Mouse (Mus musculus) intestine, embryonic 14.5 days (tissue): ENCODE measurements around the gene Ssc5d. TPM values are rescaled to one million over a fixed set of nuclear protein-coding genes. Genes with fewer than 3 reads are reported as not detected.
A peak's percentile ranks its signal among the peaks of the same experiment; 100 is the strongest.

ENCODE experiments used
- ATAC-seq: fragments of 200-750 bp; cut with Nextera tagmentation; replicated peaks from 2 replicates; pipeline ENCODE4 v1.8.0; 2017; ENCODE audit warnings: low read depth, moderate number of reproducible peaks, moderate TSS enrichment, moderate library complexity; ENCODE audit not compliant: low FRiP score, low TSS enrichment
- DNase-seq: peaks from one replicate; pipeline ENCODE4 v3.0.0-alpha.2; 2018; ENCODE audit warnings: low spot score
- H3K27ac ChIP-seq: fragments of 300-500 bp; sonication (generic); 2 replicates; pipeline ENCODE4 v1.5.1; 2014; ENCODE audit warnings: low read depth, mild to moderate bottlenecking, control low read depth
- H3K27me3 ChIP-seq: fragments of 300-500 bp; sonication (generic); replicated peaks from 2 replicates; pipeline ENCODE4 v1.6.1; 2014; ENCODE audit warnings: low read length, control low read depth; ENCODE audit not compliant: control insufficient read depth, insufficient read depth
- H3K36me3 ChIP-seq: fragments of 300-500 bp; sonication (generic); 2 replicates; pipeline ENCODE4 v1.6.1; 2014; ENCODE audit warnings: low read length, control low read depth; ENCODE audit not compliant: control insufficient read depth, insufficient read depth
- H3K4me1 ChIP-seq: fragments of 300-500 bp; sonication (generic); replicated peaks from 2 replicates; pipeline ENCODE4 v1.6.1; 2014; ENCODE audit warnings: low read length, control low read depth, mixed read lengths; ENCODE audit not compliant: control insufficient read depth, insufficient read depth
- H3K4me2 ChIP-seq: fragments of 300-500 bp; sonication (generic); 2 replicates; pipeline ENCODE4 v1.6.1; 2014; ENCODE audit warnings: low read length
- H3K4me3 ChIP-seq: fragments of 300-500 bp; sonication (generic); 2 replicates; pipeline ENCODE4 v1.5.1; 2014; ENCODE audit warnings: low read depth, low read length, control low read depth, mixed read lengths
- H3K9ac ChIP-seq: fragments of 300-500 bp; sonication (generic); 2 replicates; pipeline ENCODE4 v1.6.1; 2014; ENCODE audit warnings: mild to moderate bottlenecking, low read length
- H3K9me3 ChIP-seq: fragments of 300-500 bp; sonication (generic); 2 replicates; pipeline ENCODE4 v1.6.1; 2016; ENCODE audit warnings: low read length, control low read depth; ENCODE audit not compliant: control insufficient read depth
- WGBS: fragments of 180-500 bp; shearing (Covaris S2); extraction: QIAGEN DNeasy Blood & Tissue Kit; methylation state at CpG from one replicate; pipeline ENCODE4 v1.1.7; 2014; 5-methylcytosine and 5-hydroxymethylcytosine counted together
- polyA plus RNA-seq: library from polyadenylated mRNA; unstranded; fragments of >200 nt; fragmentation: Nextera tagmentation; extraction: Ambion mirVana; gene quantifications from 2 replicates; pipeline ENCODE4 v1.2.1, GENCODE M21; 2014

Ssc5d gene
- polyA plus RNA-seq, 1 experiment from 2014 or later: 3.7 TPM

- peak overlapping the region; percentile 19 for H3K4me3 ChIP-seq
- peaks cover 50% of the 10 kb centered on the region for H3K4me1 ChIP-seq
- H3K9me3 ChIP-seq: no peaks in the 10 kb centered on the region
- H3K9ac ChIP-seq: no peak overlapping the region
- no peaks in the 10 kb centered on the region for H3K27me3 ChIP-seq
- H3K4me2 ChIP-seq: peak overlapping the region; percentile 72
- H3K36me3 ChIP-seq: peaks cover 34% of the 10 kb centered on the region
- WGBS: 1% methylated on average over 14 of the region's 14 CpGs
- peak overlapping the region; percentile 66 for H3K27ac ChIP-seq
- ATAC-seq: peak; percentile 65
- peak; percentile 87 for DNase-seq
Observed at GRCm38 (mm10) chr7:4922508-4922907, 3.1 kb upstream of the Ssc5d start.

DNA sequence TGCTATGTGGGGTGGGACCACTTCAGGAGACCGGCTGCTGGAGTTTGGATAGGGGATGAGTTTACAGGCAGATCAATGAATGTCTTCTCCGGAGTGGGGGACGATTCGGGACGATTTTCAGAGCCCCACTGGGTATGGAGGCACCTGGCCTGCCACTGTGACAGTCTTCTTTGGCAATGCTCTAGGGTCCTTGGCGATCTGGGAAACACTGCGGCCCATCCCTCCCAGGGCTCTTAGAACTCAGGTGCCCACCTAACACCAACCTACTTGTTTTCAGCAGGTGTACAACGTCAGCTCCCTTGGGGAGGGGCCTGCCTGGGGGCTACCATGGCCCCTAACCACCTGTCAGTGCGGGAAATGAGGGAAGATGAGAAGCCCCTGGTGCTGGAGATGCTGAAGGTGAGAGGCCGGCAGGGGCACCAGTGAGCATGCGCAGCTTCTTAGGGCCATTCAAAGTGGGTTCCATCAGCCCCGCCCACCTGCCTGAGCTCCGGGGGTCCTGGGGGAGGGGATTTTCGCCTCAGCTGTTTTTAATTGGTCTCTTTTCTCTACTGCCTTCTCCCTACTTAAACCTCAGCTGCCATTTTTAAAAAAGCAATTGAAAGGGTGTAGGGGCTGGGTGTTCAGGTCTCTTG is 2.5 kb upstream of the Ssc5d start:
- Histone ChIP-seq H3K27ac (peak overlapping the region; percentile 95), H3K4me3 (peak overlapping the region; percentile 19), H3K9ac (peak overlapping the region; percentile 34), H3K4me2 (peak overlapping the region; percentile 72), H3K9me3 (no peaks in the 10 kb centered on the region), H3K27me3 (no peaks in the 10 kb centered on the region), H3K4me1 (peaks cover 53% of the 10 kb centered on the region), H3K36me3 (peaks cover 29% of the 10 kb centered on the region)
- WGBS: under 1% methylated on average over 14 of the region's 14 CpGs
- ATAC-seq (peak; percentile 16; the same call in 1 of the 2 replicates), DNase-seq (peak; percentile 77)

DNA sequence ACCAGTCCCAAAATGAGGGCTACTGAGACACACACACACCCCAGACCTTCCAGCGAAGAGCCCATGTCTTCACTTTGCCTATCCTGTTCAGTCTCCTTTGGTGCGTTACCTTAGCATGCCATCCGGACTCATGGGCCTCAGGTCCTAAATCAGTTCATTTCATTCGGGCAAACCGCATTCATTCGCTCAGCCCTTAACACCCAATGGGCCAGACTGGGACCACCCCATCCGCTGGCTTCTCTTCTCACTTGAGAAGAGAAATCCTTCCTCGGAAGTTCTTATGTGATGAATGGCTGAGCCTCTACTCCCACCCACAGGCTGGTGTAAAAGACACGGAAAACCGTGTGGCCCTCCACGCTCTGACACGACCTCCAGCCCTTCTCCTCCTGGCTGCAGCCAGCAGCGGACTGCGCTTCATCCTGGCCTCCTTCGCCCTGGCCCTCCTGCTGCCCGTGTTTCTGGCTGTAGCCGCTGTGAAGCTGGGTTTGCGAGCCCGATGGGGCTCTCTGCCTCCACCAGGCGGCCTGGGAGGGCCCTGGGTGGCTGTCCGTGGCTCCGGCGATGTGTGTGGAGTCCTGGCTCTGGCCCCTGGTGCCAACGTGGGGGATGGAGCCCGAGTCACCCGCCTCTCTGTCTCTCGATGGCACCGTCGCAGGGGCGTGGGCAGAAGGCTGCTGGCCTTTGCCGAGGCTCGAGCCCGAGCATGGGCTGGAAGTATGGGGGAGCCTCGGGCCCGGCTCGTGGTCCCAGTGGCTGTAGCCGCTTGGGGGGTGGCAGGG is 1.8 kb upstream of the Ssc5d start:
- Histone ChIP-seq H3K9ac (peak overlapping the region; percentile 34), H3K4me3 (peak overlapping the region; percentile 19), H3K4me1 (peaks cover 53% of the 10 kb centered on the region), H3K4me2 (peak overlapping the region; percentile 72), H3K9me3 (no peaks in the 10 kb centered on the region), H3K27me3 (no peaks in the 10 kb centered on the region), H3K27ac (peak overlapping the region; percentile 95), H3K36me3 (peaks cover 23% of the 10 kb centered on the region)
- WGBS: 7% methylated on average over 37 of the region's 37 CpGs
- no peak for ATAC-seq
- DNase-seq: peak; percentile 71

DNA sequence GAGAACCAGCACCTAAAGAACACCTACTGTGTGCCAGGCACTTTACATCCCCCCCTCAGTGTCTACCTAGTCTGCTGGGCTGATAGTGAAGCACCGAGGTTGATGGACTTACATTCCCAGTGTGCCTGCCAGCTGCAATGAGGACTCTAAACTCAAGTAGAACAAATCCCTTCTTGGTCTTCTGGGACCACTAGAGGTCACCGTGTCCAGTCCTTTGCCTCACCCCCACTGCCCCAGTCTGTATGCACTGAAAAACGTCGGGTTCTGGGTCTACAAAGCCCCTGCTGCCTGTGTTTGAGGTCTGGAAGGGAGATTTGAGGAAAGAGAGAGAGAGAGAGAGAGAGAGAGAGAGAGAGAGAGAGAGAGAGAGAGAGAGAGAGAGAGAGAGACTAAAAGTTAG is 1.1 kb upstream of the Ssc5d start:
- 3% methylated on average over 4 of the region's 4 CpGs for WGBS
- ATAC-seq: no peak
- peak; percentile 64 for DNase-seq
- H3K27ac ChIP-seq: peak overlapping the region; percentile 95
- H3K4me3 ChIP-seq: no peak overlapping the region
- no peaks in the 10 kb centered on the region for H3K9me3 ChIP-seq
- peaks cover 53% of the 10 kb centered on the region for H3K4me1 ChIP-seq
- no peak overlapping the region; the same call in 1 of the 2 replicates for H3K9ac ChIP-seq
- H3K36me3 ChIP-seq: peaks cover 16% of the 10 kb centered on the region
- H3K4me2 ChIP-seq: peak overlapping the region; percentile 72
- no peaks in the 10 kb centered on the region for H3K27me3 ChIP-seq

DNA sequence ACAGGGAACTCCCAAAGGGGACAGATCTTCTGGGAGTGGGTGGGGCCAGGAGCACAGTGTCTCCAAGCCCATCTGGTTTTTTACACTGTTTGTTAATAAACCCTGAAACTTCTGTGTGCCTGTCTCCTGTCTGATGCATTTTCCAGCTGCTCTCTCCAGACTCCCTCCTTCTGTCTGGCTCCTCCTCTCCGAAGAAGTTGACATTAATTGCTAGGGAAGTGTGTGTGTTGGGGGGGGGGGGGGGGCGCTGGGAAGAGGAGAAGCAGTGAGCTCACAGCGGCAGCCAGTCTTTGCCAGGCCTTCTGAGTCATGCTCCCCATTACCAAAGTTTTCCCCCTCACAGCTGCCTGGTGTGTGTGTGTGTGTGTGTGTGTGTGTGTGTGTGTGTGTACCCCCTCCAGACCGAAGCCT is 689 bp upstream of the Ssc5d start:
- Histone ChIP-seq H3K27me3 (no peaks in the 10 kb centered on the region), H3K9ac (no peak overlapping the region), H3K4me2 (peak overlapping the region; percentile 72), H3K9me3 (no peaks in the 10 kb centered on the region), H3K27ac (peak overlapping the region; percentile 95), H3K36me3 (peaks cover 12% of the 10 kb centered on the region), H3K4me3 (no peak overlapping the region), H3K4me1 (peaks cover 53% of the 10 kb centered on the region)
- peak; percentile 38 for ATAC-seq
- DNase-seq: no peak
- 12% methylated on average over 3 of the region's 4 CpGs for WGBS

GRCm38 (mm10) chr7:4926849-4927248 is 1.3 kb downstream of the Ssc5d start:
- ATAC-seq: no peak
- Histone ChIP-seq H3K4me3 (no peak overlapping the region), H3K4me1 (peaks cover 50% of the 10 kb centered on the region), H3K9ac (no peak overlapping the region), H3K27ac (peak overlapping the region; percentile 95; the same call in 1 of the 2 replicates), H3K27me3 (no peaks in the 10 kb centered on the region), H3K4me2 (no peak overlapping the region), H3K9me3 (no peaks in the 10 kb centered on the region), H3K36me3 (no peaks in the 10 kb centered on the region)
- no peak for DNase-seq
- WGBS: 70% methylated on average over 16 of the region's 16 CpGs

GRCm38 (mm10) chr7:4927711-4928110 is 2.1 kb downstream of the Ssc5d start:
- WGBS: 45% methylated on average over 8 of the region's 8 CpGs
- ATAC-seq: no peak
- peaks cover 46% of the 10 kb centered on the region for H3K4me1 ChIP-seq
- no peak overlapping the region for H3K4me3 ChIP-seq
- no peak overlapping the region; the same call in 1 of the 2 replicates for H3K27ac ChIP-seq
- H3K9me3 ChIP-seq: no peaks in the 10 kb centered on the region
- H3K36me3 ChIP-seq: no peaks in the 10 kb centered on the region
- DNase-seq: no peak
- H3K4me2 ChIP-seq: no peak overlapping the region
- peak overlapping the region; percentile 7; the same call in 1 of the 2 replicates for H3K9ac ChIP-seq
- H3K27me3 ChIP-seq: no peaks in the 10 kb centered on the region

DNA sequence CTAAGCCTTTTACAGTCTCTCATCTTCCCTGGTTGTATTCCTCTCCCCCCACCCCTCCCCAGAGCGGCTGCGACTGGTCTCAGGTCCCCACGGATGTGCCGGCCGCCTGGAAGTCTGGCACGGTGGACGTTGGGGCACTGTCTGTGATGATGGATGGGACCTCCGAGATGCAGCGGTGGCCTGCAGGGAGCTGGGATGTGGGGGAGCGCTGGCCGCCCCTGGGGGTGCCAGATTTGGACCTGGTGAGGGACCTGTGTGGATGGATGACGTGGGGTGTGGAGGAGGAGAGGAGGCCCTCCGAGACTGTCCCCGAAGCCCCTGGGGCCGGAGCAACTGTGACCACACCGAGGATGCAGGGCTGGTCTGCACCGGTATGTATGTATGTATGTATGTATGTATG is 2.7 kb downstream of the Ssc5d start:
- H3K27ac ChIP-seq: no peak overlapping the region; the same call in 1 of the 2 replicates
- no peak for ATAC-seq
- H3K27me3 ChIP-seq: no peaks in the 10 kb centered on the region
- no peak overlapping the region; the same call in 1 of the 2 replicates for H3K4me2 ChIP-seq
- no peaks in the 10 kb centered on the region for H3K36me3 ChIP-seq
- 54% methylated on average over 17 of the region's 17 CpGs for WGBS
- no peaks in the 10 kb centered on the region for H3K9me3 ChIP-seq
- H3K9ac ChIP-seq: no peak overlapping the region
- DNase-seq: no peak
- H3K4me3 ChIP-seq: no peak overlapping the region
- peaks cover 40% of the 10 kb centered on the region for H3K4me1 ChIP-seq
